Mouse (Mus musculus): ENCODE measurements around the gene Nuak1.

- TF ChIP-seq POLR2A (IDR thresholded peaks at IDR 0.05; ENCODE audit: extremely low read depth, insufficient read depth, low read length) = peak; percentile 21; the same call in 1 of the 2 replicates
- TF ChIP-seq CTCF (IDR thresholded peaks at IDR 0.05; ENCODE audit: extremely low read depth, insufficient read depth, low read length) = no peak
Observed at GRCm38 (mm10) chr10:84372161-84373095, 68.0 kb downstream of the Nuak1 start.
